Mouse (Mus musculus) Muller cell, postnatal 12 days (primary cell): ENCODE measurements at regions not wholly inside any gene's neighbourhood (a gene's known extent, or its start where the extent isn't known, plus 50 kb on each side); places are given as distances from the start of the nearest gene placed in this dataset.

Experiments
- DNase-seq: peaks from one replicate; pipeline ENCODE4 v3.0.0-alpha.2; 2015; ENCODE audit errors: inconsistent ontology term

DNA sequence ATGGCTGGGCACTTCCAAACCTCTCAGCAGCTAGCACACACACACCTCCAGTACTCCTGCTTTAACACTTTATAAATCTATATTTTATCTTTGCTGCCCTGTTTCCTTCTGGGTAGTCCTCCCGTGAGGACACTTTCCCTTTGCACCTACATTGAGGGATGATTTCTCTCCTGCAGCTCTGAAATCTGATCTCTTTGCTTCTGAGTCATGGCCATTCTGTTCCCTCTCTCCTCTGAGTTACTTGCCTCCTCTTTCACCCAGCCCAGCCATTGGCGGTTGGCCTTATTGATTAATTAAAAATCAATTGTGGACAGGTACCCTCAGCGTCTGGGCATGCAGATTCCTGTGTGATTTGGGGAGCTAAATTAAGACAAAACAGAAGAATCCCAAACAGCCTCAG is 58.0 kb upstream of the Cxcl12 start:
- DNase-seq = no peak

DNA sequence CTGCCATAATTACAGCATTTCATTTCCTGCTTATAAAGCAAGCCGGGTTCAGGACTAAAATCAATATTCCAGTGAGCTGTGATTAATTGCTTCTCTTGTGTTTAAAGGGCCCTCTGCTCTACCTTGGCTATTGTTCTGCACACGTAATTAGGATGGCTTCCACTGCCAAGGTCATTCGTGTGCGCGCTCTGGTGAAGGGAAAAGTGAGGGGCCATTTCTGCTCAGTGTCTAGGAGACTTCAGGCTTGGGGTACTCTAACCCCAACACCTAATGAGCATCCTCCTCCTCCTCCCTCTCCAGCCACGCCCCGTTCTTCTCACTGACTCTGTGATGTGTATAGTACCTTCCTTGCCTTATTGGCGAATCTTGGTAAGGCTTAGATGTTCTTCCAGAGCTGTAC is 53.5 kb upstream of the Cxcl12 start:
- no peak for DNase-seq

DNA sequence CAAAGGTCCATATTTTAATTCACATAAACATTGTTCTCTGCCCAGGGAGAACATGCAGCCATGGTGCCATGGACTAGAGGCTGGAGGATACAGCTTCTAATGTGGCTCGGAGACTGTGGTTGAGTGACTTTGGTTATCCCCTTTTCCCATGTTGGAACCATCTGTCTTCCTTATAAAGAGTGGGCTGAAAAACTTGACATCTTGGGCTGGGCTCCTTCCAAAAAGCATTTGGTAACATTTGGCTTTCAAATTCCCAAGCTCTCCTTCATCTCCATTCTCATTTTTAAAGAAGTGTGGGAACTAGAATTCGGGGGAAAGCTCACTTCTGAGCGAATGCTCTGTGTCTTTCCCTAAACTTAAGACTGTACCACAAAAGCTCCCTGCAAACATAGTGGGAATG is 50.3 kb upstream of the Cxcl12 start:
- no peak for DNase-seq
